Mouse (Mus musculus): ENCODE measurements around the gene Phf10. TPM values are rescaled to one million over a fixed set of nuclear protein-coding genes. Genes with fewer than 3 reads are reported as not detected.

The Phf10 gene
- polyA plus RNA-seq, 1 experiment from 2014 or later, result 15.1 TPM

DNA sequence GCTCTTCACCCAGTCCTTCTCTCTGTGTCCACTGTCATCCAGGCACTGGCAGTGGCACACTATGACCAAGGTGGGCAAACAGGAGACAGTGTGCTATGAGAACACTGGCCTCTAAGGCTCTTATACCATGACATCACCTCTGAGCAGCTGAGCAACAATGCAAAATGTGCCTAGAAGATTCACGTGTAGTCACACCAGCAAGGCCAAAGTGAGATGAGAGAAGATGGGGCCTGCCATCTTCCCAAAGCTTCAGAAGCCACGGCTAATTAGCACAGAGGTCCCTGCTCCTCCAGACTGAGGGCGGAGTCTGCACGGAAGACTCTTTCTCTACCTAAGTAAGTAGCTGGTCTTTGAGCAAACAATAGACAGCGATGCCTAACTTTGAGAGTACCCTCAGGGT, 32.4 kb downstream of the Phf10 start:
- Histone ChIP-seq H3K9ac (replicated peaks; ENCODE audit: low read depth, low read length) (no peak overlapping the region), H3K4me3 (replicated peaks; ENCODE audit: low read length) (no peak overlapping the region), H3K27me3 (replicated peaks; ENCODE audit: control insufficient read depth, insufficient read depth, low read length) (no peaks in the 10 kb centered on the region), H3K4me2 (ENCODE audit: low read length) (no peak overlapping the region), H3K4me1 (replicated peaks; ENCODE audit: control insufficient read depth, insufficient read depth, low read length) (no peaks in the 10 kb centered on the region), H3K36me3 (ENCODE audit: control insufficient read depth, insufficient read depth) (no peaks in the 10 kb centered on the region), H3K9me3 (ENCODE audit: control insufficient read depth, low read length) (no peaks in the 10 kb centered on the region), H3K27ac (ENCODE audit: low read length) (no peak overlapping the region)
- WGBS, result 54% methylated on average over 5 of the region's 5 CpGs
- no peak for ATAC-seq

DNA sequence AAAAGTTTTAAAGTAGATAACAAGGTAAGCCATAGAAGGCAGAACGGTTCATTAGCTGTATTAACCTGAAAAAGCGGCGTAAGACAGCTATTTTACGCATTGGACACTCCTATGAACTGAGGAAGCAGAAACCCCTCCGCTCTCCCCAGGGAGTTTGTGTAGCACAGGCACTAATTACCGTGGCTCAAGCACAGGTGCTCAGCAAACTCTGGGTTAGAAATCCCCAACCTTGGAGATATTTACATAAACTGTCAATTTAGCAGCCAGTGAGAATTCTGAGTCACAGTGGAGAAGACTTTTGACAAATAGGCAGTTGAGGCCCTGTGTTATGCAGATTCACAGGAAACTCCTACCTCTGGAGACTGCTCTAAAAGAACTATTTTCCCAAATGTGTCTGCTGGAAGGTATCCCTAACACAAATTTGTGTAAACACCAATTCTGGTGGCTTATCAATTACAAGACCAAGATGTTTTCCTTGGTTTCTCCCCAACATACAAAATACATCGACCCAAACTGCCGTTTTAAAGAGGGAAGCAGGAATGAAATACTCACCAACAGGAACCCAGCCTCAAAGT, 33.3 kb downstream of the Phf10 start:
- H3K27me3 ChIP-seq (replicated peaks; ENCODE audit: control insufficient read depth, insufficient read depth, low read length), result no peaks in the 10 kb centered on the region
- no peak overlapping the region for H3K9ac ChIP-seq (replicated peaks; ENCODE audit: low read depth, low read length)
- H3K27ac ChIP-seq (ENCODE audit: low read length), result no peak overlapping the region
- no peaks in the 10 kb centered on the region for H3K4me1 ChIP-seq (replicated peaks; ENCODE audit: control insufficient read depth, insufficient read depth, low read length)
- no peaks in the 10 kb centered on the region for H3K9me3 ChIP-seq (ENCODE audit: control insufficient read depth, low read length)
- no peak for ATAC-seq
- no peak overlapping the region for H3K4me3 ChIP-seq (replicated peaks; ENCODE audit: low read length)
- no peak overlapping the region for H3K4me2 ChIP-seq (ENCODE audit: low read length)
- no peaks in the 10 kb centered on the region for H3K36me3 ChIP-seq (ENCODE audit: control insufficient read depth, insufficient read depth)
- 85% methylated on average over 8 of the region's 8 CpGs for WGBS

DNA sequence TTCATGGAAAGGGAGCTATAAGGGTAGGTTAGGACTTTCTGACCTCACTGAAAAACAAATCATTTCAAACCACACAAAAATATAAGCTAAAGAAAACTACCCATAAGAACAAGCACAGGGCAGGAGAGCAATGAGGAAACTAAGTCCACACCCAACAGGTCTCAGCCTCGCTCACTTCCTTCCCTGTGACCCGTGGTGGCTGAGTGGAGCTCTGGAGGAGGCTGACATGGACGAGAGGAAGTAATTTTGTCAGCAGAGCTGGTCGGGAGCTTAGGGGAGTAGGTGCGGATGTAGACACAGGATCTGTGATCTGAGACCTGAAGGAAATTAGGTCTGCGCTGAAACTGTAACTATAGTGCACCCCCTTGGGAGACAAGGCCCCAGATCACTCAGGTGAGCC, 39.5 kb downstream of the Phf10 start:
- Histone ChIP-seq H3K4me3 (replicated peaks; ENCODE audit: low read length) (no peak overlapping the region), H3K36me3 (ENCODE audit: control insufficient read depth, insufficient read depth) (no peaks in the 10 kb centered on the region), H3K9ac (replicated peaks; ENCODE audit: low read depth, low read length) (no peak overlapping the region), H3K9me3 (ENCODE audit: control insufficient read depth, low read length) (no peaks in the 10 kb centered on the region), H3K4me1 (replicated peaks; ENCODE audit: control insufficient read depth, insufficient read depth, low read length) (no peaks in the 10 kb centered on the region), H3K4me2 (ENCODE audit: low read length) (no peak overlapping the region), H3K27me3 (replicated peaks; ENCODE audit: control insufficient read depth, insufficient read depth, low read length) (no peaks in the 10 kb centered on the region), H3K27ac (ENCODE audit: low read length) (no peak overlapping the region)
- no peak for ATAC-seq
- WGBS, result 82% methylated on average over 6 of the region's 6 CpGs

DNA sequence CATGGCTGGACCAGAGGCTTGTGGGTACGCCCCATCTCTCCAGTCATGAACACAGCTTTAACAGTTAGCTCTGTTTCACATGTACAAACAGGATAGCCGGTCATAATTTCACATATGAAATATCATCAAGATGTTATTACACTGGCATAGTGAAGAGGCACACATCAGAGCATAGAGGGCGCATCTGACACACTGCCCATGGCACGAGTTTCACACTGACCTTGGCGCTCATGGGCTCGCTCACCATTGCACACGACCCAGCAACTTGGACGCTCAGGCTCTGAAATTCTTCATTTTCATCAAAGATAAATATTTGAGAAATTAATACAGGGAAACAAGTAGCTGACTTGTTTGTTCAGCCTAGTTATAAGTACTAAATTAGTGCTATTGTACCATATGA, 43.2 kb downstream of the Phf10 start:
- WGBS, result 89% methylated on average over 8 of the region's 8 CpGs
- no peaks in the 10 kb centered on the region for H3K36me3 ChIP-seq (ENCODE audit: control insufficient read depth, insufficient read depth)
- H3K27me3 ChIP-seq (replicated peaks; ENCODE audit: control insufficient read depth, insufficient read depth, low read length), result no peaks in the 10 kb centered on the region
- H3K4me2 ChIP-seq (ENCODE audit: low read length), result no peak overlapping the region
- H3K9me3 ChIP-seq (ENCODE audit: control insufficient read depth, low read length), result no peaks in the 10 kb centered on the region
- H3K9ac ChIP-seq (replicated peaks; ENCODE audit: low read depth, low read length), result no peak overlapping the region
- no peak overlapping the region for H3K27ac ChIP-seq (ENCODE audit: low read length)
- H3K4me1 ChIP-seq (replicated peaks; ENCODE audit: control insufficient read depth, insufficient read depth, low read length), result no peaks in the 10 kb centered on the region
- no peak overlapping the region for H3K4me3 ChIP-seq (replicated peaks; ENCODE audit: low read length)
- no peak for ATAC-seq

DNA sequence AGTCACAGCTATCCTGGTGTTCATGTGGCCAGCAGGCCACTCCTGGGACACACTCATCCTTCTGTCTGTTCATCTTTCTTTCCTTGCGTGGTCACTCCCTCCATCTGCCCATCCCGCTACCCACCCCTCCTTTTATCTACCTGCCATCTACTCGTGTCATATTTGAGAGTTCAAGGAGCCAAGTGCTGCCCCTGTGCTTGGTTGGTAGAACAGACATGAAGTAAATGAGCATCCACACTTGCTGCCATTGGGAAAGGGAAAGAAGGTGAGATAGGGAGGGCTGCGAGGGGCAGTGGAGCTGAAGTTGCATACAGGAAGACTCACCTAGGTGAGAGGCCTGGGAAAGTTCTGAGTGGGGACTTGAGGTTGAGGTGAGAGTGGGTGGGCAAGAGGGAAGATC, 46.7 kb downstream of the Phf10 start:
- H3K36me3 ChIP-seq (ENCODE audit: control insufficient read depth, insufficient read depth), result no peaks in the 10 kb centered on the region
- no peaks in the 10 kb centered on the region for H3K4me1 ChIP-seq (replicated peaks; ENCODE audit: control insufficient read depth, insufficient read depth, low read length)
- H3K27me3 ChIP-seq (replicated peaks; ENCODE audit: control insufficient read depth, insufficient read depth, low read length), result no peaks in the 10 kb centered on the region
- 94% methylated on average over 4 of the region's 4 CpGs for WGBS
- H3K9ac ChIP-seq (replicated peaks; ENCODE audit: low read depth, low read length), result no peak overlapping the region
- no peak overlapping the region for H3K27ac ChIP-seq (ENCODE audit: low read length)
- H3K9me3 ChIP-seq (ENCODE audit: control insufficient read depth, low read length), result no peaks in the 10 kb centered on the region
- H3K4me3 ChIP-seq (replicated peaks; ENCODE audit: low read length), result no peak overlapping the region
- ATAC-seq, result no peak
- no peak overlapping the region for H3K4me2 ChIP-seq (ENCODE audit: low read length)

DNA sequence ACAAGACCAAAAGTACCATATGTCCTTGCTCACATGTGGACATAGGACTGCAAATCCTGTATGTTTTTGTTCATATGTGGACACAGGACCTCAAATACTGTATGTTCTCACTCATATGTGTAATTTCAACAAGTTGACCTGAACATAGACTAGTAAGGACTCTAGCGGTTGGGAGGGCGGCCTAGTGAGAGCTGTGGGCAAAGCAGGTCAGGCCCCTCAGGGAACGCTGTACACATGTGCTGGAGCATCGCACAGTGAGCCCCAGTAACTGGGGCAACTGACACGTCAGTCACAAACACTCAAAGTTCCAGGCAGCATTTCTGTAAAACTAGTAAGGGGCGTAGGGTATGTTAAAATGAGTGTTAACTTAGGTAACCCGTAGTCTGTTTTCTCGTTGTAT, 48.1 kb downstream of the Phf10 start:
- Histone ChIP-seq H3K27me3 (replicated peaks; ENCODE audit: control insufficient read depth, insufficient read depth, low read length) (no peaks in the 10 kb centered on the region), H3K9ac (replicated peaks; ENCODE audit: low read depth, low read length) (no peak overlapping the region), H3K4me1 (replicated peaks; ENCODE audit: control insufficient read depth, insufficient read depth, low read length) (no peaks in the 10 kb centered on the region), H3K27ac (ENCODE audit: low read length) (no peak overlapping the region), H3K4me2 (ENCODE audit: low read length) (no peak overlapping the region), H3K4me3 (replicated peaks; ENCODE audit: low read length) (no peak overlapping the region), H3K36me3 (ENCODE audit: control insufficient read depth, insufficient read depth) (no peaks in the 10 kb centered on the region), H3K9me3 (ENCODE audit: control insufficient read depth, low read length) (no peaks in the 10 kb centered on the region)
- WGBS, result 89% methylated on average over 8 of the region's 8 CpGs
- no peak for ATAC-seq

DNA sequence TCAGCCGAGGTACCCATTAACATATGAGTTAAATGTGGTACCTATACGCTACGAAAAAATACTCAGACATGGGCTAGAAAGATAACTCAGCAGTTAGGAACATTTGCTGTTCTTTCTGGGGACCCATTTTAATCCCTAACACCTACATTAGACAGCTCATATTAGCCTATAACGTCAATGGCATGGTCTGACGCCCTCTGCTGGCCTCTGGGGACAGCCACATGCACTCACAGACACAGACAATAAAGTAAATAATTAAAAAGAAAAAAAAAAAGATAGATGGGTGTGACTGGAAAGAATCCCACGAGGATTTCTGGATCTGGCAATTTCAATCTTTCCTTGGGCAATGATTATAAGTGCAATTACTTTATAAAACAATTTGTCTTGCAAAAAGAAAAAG, 48.7 kb downstream of the Phf10 start:
- H3K27me3 ChIP-seq (replicated peaks; ENCODE audit: control insufficient read depth, insufficient read depth, low read length), result no peaks in the 10 kb centered on the region
- no peak overlapping the region for H3K4me3 ChIP-seq (replicated peaks; ENCODE audit: low read length)
- no peak overlapping the region for H3K27ac ChIP-seq (ENCODE audit: low read length)
- 50% methylated on average over 6 of the region's 6 CpGs for WGBS
- H3K36me3 ChIP-seq (ENCODE audit: control insufficient read depth, insufficient read depth), result no peaks in the 10 kb centered on the region
- ATAC-seq, result no peak
- no peak overlapping the region for H3K9ac ChIP-seq (replicated peaks; ENCODE audit: low read depth, low read length)
- H3K9me3 ChIP-seq (ENCODE audit: control insufficient read depth, low read length), result no peaks in the 10 kb centered on the region
- no peaks in the 10 kb centered on the region for H3K4me1 ChIP-seq (replicated peaks; ENCODE audit: control insufficient read depth, insufficient read depth, low read length)
- no peak overlapping the region for H3K4me2 ChIP-seq (ENCODE audit: low read length)

DNA sequence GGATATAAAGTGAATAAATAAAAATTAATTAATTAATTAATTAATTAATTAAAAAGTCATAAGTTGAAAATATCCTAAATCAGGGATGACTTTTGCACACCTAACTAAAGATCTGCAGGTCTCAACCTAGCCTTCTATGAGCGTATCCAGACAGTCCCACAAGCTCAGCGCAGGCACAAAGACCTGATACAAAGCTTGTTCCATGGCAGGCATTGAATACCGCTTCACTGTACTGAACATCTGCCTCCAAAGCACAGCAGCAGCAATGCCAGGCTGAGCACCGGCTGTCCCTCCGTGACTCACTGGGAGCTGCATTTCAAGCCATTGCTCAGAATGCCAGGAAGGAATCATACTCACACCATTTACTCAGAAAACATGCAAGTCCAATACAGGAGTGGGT, 50.3 kb downstream of the Phf10 start:
- WGBS, result 90% methylated on average over 5 of the region's 5 CpGs
- Histone ChIP-seq H3K27me3 (replicated peaks; ENCODE audit: control insufficient read depth, insufficient read depth, low read length) (no peaks in the 10 kb centered on the region), H3K4me2 (ENCODE audit: low read length) (no peak overlapping the region), H3K4me1 (replicated peaks; ENCODE audit: control insufficient read depth, insufficient read depth, low read length) (no peaks in the 10 kb centered on the region), H3K9me3 (ENCODE audit: control insufficient read depth, low read length) (no peaks in the 10 kb centered on the region), H3K36me3 (ENCODE audit: control insufficient read depth, insufficient read depth) (no peaks in the 10 kb centered on the region), H3K27ac (ENCODE audit: low read length) (no peak overlapping the region), H3K4me3 (replicated peaks; ENCODE audit: low read length) (no peak overlapping the region), H3K9ac (replicated peaks; ENCODE audit: low read depth, low read length) (no peak overlapping the region)
- ATAC-seq, result no peak

DNA sequence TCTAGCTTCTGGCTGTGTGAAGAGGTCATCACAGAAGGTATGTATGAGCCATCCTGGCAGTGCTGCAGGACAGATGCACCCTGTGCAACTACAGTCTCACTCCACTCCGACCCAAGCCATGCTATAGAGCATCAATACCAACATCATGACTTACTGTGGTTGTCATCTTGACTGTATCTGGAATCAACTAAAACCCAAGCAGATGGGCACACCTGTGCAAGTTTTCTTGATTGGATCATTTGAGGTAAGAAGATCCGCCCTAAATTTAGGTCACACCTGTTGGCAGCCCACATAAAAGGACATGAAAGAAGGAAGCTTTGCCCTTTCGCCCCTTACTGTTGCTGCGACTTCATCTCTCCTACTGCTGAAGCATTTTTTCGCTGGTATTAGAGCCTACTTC, 51.7 kb downstream of the Phf10 start:
- WGBS, result 92% methylated on average over 5 of the region's 5 CpGs
- no peaks in the 10 kb centered on the region for H3K27me3 ChIP-seq (replicated peaks; ENCODE audit: control insufficient read depth, insufficient read depth, low read length)
- no peak overlapping the region for H3K9ac ChIP-seq (replicated peaks; ENCODE audit: low read depth, low read length)
- ATAC-seq, result no peak
- H3K9me3 ChIP-seq (ENCODE audit: control insufficient read depth, low read length), result no peaks in the 10 kb centered on the region
- H3K4me1 ChIP-seq (replicated peaks; ENCODE audit: control insufficient read depth, insufficient read depth, low read length), result no peaks in the 10 kb centered on the region
- H3K4me3 ChIP-seq (replicated peaks; ENCODE audit: low read length), result no peak overlapping the region
- no peaks in the 10 kb centered on the region for H3K36me3 ChIP-seq (ENCODE audit: control insufficient read depth, insufficient read depth)
- no peak overlapping the region for H3K27ac ChIP-seq (ENCODE audit: low read length)
- no peak overlapping the region for H3K4me2 ChIP-seq (ENCODE audit: low read length)

DNA sequence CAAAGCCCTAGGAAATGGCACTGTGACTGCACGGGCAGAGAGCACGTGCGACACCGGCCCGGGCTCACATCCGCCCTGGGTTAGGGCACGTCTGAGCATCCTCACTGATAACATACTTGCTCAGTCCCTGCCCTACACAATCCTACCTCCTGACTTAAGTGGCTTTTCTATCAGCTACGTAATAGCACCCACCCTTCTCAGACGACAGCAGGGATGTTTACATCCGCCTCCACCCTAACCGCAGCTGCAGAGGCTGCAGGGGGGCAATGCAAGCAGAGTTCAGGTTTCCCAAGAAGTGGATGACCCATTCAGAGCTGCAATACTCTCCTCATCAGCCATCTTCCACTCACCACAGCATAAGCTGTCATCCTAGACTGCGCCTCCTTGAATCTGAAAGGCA, 53.9 kb downstream of the Phf10 start:
- Histone ChIP-seq H3K4me1 (replicated peaks; ENCODE audit: control insufficient read depth, insufficient read depth, low read length) (no peaks in the 10 kb centered on the region), H3K27me3 (replicated peaks; ENCODE audit: control insufficient read depth, insufficient read depth, low read length) (no peaks in the 10 kb centered on the region), H3K9ac (replicated peaks; ENCODE audit: low read depth, low read length) (no peak overlapping the region), H3K4me2 (ENCODE audit: low read length) (no peak overlapping the region), H3K36me3 (ENCODE audit: control insufficient read depth, insufficient read depth) (no peaks in the 10 kb centered on the region), H3K27ac (ENCODE audit: low read length) (no peak overlapping the region), H3K4me3 (replicated peaks; ENCODE audit: low read length) (no peak overlapping the region), H3K9me3 (ENCODE audit: control insufficient read depth, low read length) (no peaks in the 10 kb centered on the region)
- WGBS, result 78% methylated on average over 12 of the region's 12 CpGs
- ATAC-seq, result no peak

Data from forebrain, embryonic 16.5 days (tissue).